Mouse (Mus musculus) heart, adult 2 months (tissue): ENCODE measurements around the gene Pam16. TPM values are rescaled to one million over a fixed set of nuclear protein-coding genes. Genes with fewer than 3 reads are reported as not detected.

ENCODE experiments used
- DNase-seq, 2 experiments: peaks; one replicate each; pipeline ENCODE4 v3.0.0; 2021
- H3K27ac ChIP-seq: fragments of 200-600 bp; 2 replicates; pipeline ENCODE4 v1.8.1; 2022
- H3K27me3 ChIP-seq: fragments of 200-500 bp; 2 replicates; pipeline ENCODE4 v1.6.1; 2012; ENCODE audit warnings: mild to moderate bottlenecking, low read length, inconsistent platforms, mixed read lengths; ENCODE audit not compliant: control insufficient read depth, insufficient read depth
- H3K36me3 ChIP-seq: fragments of 200-500 bp; 2 replicates; pipeline ENCODE4 v1.6.1; 2012; ENCODE audit warnings: low read length, inconsistent platforms; ENCODE audit not compliant: control insufficient read depth, insufficient read depth
- H3K4me1 ChIP-seq: fragments of 200-500 bp; 2 replicates; pipeline ENCODE4 v1.6.1; 2011; ENCODE audit warnings: low read length; ENCODE audit not compliant: control insufficient read depth, insufficient read depth
- H3K4me3 ChIP-seq: fragments of 200-600 bp; 2 replicates; pipeline ENCODE4 v1.8.1; 2022
- H3K79me2 ChIP-seq: fragments of 200-500 bp; replicated peaks from 2 replicates; pipeline ENCODE4 v1.6.1; 2012; ENCODE audit warnings: mild to moderate bottlenecking, inconsistent platforms, low read length, moderate library complexity, mixed read lengths; ENCODE audit not compliant: control insufficient read depth, insufficient read depth
- H3K9ac ChIP-seq: fragments of 200-500 bp; 2 replicates; pipeline ENCODE4 v1.6.1; 2012; ENCODE audit warnings: low read depth, mild to moderate bottlenecking, control low read depth, inconsistent platforms, low read length, mixed read lengths
- CTCF ChIP-seq: fragments of 200-600 bp; IDR thresholded peaks from 2 replicates; pipeline ENCODE4 v1.8.1; 2022; ENCODE audit warnings: antibody characterized with exemption, mild to moderate bottlenecking, moderate library complexity
- EP300 ChIP-seq: fragments of 200-500 bp; IDR thresholded peaks from 2 replicates; pipeline ENCODE4 v1.6.1; 2011; ENCODE audit warnings: low read depth, low read length, control low read depth; ENCODE audit not compliant: insufficient read depth
- POLR2A ChIP-seq: fragments of 200-500 bp; IDR thresholded peaks from 2 replicates; pipeline ENCODE4 v1.6.1; 2011; ENCODE audit warnings: mild to moderate bottlenecking, low read depth, low read length, control low read depth; ENCODE audit not compliant: insufficient read depth
- WGBS: fragments of 180-500 bp; shearing (Covaris S2); methylation state at CpG from one replicate; pipeline ENCODE4 v1.1.7; 2018; 5-methylcytosine and 5-hydroxymethylcytosine counted together
- intact Hi-C: fragments of 180-260 bp; cut with DNase I; formaldehyde crosslinking; loops from one replicate; pipeline ENCODE4 v1.15.1; 2025
- polyA plus RNA-seq: library from polyadenylated mRNA; depleted of rRNA; stranded (reverse); fragments of >200 nt; gene quantifications from 2 replicates; pipeline ENCODE4 v1.2.3, GENCODE M21; 2012
- total RNA-seq, 2 experiments: library from RNA; stranded (reverse); gene quantifications; 2 replicates each; pipeline ENCODE4 v1.2.3; 2021

The Pam16 gene
- total and polyA plus RNA-seq, 3 experiments, result 39.4 to 165 (median 119) TPM

DNA sequence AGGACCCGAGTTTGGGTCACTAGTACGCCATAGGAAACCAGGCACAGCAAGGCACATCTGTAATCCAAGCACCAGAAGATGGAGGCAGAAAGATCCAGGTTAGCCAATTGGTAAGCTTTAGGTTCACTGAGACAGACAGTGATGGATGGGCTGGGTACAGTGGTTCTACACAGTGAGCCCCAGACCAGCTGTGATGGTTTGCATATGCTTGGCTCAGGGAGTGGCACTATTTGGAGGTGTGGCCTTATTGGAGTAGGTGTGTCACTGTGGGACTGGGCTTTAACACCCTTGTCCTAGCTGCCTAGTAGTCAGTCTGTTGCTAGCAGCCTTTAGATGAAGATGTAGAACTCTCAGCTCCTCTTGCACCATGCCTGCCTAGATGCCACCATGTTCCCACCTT lies 39.0 kb upstream of the Pam16 start:
- H3K4me3 ChIP-seq, result no peak overlapping the region
- TF ChIP-seq CTCF, result no peak
- TF ChIP-seq EP300, result no peak
- no peak for TF ChIP-seq POLR2A
- H3K4me1 ChIP-seq, result no peaks in the 10 kb centered on the region; the same call in 1 of the 2 replicates
- DNase-seq, result no peak
- no peak overlapping the region for H3K27ac ChIP-seq
- no peak overlapping the region for H3K9ac ChIP-seq
- H3K79me2 ChIP-seq, result no peaks in the 10 kb centered on the region
- WGBS, result 90% methylated on average over 2 of the region's 2 CpGs
- intact Hi-C loops, result no loop called here
- no peaks in the 10 kb centered on the region for H3K36me3 ChIP-seq
- no peaks in the 10 kb centered on the region for H3K27me3 ChIP-seq

DNA sequence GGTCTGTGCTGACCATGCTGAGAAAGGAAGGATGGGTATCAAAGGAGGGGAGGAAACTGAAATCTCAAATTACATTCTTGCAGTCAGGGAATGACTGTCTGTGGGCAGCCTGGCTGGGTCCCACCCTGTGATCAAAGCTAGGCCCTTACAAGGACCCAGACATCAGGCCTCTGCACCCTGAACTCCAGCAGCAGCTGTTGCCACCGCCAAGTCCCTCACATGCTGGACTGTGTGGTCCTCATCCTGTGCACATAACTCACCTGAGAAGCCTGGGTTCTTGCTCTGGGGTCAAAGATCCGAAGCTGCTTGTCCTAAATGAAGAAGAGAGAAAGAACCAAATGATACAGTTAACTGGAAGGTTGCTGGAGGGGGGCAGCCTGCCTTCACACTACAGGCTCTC lies 36.8 kb upstream of the Pam16 start:
- no peaks in the 10 kb centered on the region for H3K79me2 ChIP-seq
- H3K4me1 ChIP-seq, result no peaks in the 10 kb centered on the region; the same call in 1 of the 2 replicates
- no peak overlapping the region for H3K9ac ChIP-seq
- H3K36me3 ChIP-seq, result no peaks in the 10 kb centered on the region
- 92% methylated on average over 2 of the region's 2 CpGs for WGBS
- DNase-seq, result no peak
- intact Hi-C loops, result no loop called here
- no peak overlapping the region for H3K27ac ChIP-seq
- TF ChIP-seq CTCF, result no peak
- no peak for TF ChIP-seq POLR2A
- no peak for TF ChIP-seq EP300
- no peaks in the 10 kb centered on the region for H3K27me3 ChIP-seq
- no peak overlapping the region for H3K4me3 ChIP-seq

DNA sequence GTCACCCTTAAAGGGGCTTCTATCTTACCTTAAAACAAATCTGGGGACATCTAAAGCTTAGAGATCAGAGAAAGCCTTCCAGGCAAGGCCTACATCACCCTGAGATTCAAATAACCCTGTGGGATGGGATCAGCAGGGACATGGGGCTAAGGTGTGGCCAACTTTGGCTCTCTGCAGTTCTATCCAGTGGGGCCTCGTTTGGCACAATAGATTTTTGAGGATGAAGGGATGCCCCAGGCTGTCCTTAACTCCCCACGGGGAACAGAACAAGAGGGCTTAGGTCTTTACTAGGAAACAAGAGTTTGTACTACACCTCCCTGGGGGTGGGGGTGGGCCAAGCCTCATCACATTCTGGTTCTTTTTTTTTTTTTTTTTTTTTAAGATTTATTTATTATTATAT lies 34.5 kb upstream of the Pam16 start:
- Histone ChIP-seq H3K4me3 (no peak overlapping the region), H3K4me1 (peaks cover 7% of the 10 kb centered on the region), H3K27me3 (no peaks in the 10 kb centered on the region), H3K27ac (peak overlapping the region; percentile 11; the same call in 1 of the 2 replicates), H3K79me2 (no peaks in the 10 kb centered on the region), H3K9ac (no peak overlapping the region), H3K36me3 (no peaks in the 10 kb centered on the region)
- DNase-seq, result no peak
- TF ChIP-seq EP300 (no peak), CTCF (no peak), POLR2A (no peak)
- intact Hi-C loops, result no loop called here
- WGBS, result 54% methylated on average over 2 of the region's 2 CpGs

GRCm38 (mm10) chr16:4658781-4659245 lies 34.0 kb upstream of the Pam16 start:
- H3K79me2 ChIP-seq, result no peaks in the 10 kb centered on the region
- no peak for TF ChIP-seq EP300
- TF ChIP-seq CTCF, result no peak
- no peak for TF ChIP-seq POLR2A
- WGBS, result 54% methylated on average over 11 of the region's 11 CpGs
- H3K4me3 ChIP-seq, result no peak overlapping the region
- DNase-seq, result peak; percentile 27 to 43
- no peaks in the 10 kb centered on the region for H3K36me3 ChIP-seq
- H3K27ac ChIP-seq, result no peak overlapping the region; the same call in 1 of the 2 replicates
- intact Hi-C loops, result no loop called here
- peaks cover 7% of the 10 kb centered on the region for H3K4me1 ChIP-seq
- H3K9ac ChIP-seq, result no peak overlapping the region
- H3K27me3 ChIP-seq, result no peaks in the 10 kb centered on the region

DNA sequence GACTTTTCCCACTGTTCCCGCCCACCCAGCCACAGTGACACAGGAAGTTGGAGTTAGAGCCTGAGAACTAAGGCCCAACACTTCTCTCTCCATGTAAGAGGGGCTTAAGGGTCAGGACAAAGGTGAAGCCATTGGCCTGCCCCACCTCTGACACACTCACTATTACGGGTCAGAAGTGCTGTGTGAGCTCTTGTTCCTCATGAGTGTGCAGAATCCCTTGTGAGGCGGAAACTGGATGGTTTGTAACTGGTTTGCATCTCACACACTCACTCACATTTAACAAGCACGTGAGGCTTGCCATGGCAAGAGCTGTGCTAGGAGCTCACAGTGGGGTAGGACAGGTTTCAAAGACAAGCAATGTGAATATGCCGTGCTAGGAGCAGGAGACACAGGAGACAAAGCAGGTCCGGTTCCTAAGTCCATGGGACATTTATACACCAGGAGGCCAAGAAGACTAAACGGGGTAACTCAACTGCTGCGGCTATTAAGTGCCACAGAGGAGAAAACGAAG lies 31.8 kb upstream of the Pam16 start:
- H3K4me1 ChIP-seq, result peaks cover 10% of the 10 kb centered on the region

GRCm38 (mm10) chr16:4655764-4656570 lies 31.2 kb upstream of the Pam16 start:
- Histone ChIP-seq H3K4me3 (no peak overlapping the region), H3K9ac (no peak overlapping the region), H3K27ac (peak overlapping the region; percentile 72), H3K79me2 (no peaks in the 10 kb centered on the region), H3K27me3 (no peaks in the 10 kb centered on the region), H3K36me3 (no peaks in the 10 kb centered on the region), H3K4me1 (peaks cover 12% of the 10 kb centered on the region)
- peak; percentile 39 to 41 for DNase-seq
- intact Hi-C loops, result loop anchor here (2.0 kb wide), 1 partner anchor 25 kb away; no protein-coding TSS in a partner anchor
- WGBS, result 33% methylated on average over 11 of the region's 11 CpGs
- no peak for TF ChIP-seq POLR2A
- peak; percentile 29 for TF ChIP-seq CTCF
- TF ChIP-seq EP300, result 0 out of 2 replicates have a peak, but pooled peaks have one; percentile 13

More for the DNA sequence above, 31.8 kb upstream of the Pam16 start:
- TF ChIP-seq CTCF (no peak), POLR2A (no peak), EP300 (no peak)
- Histone ChIP-seq H3K9ac (no peak overlapping the region), H3K4me3 (no peak overlapping the region), H3K79me2 (no peaks in the 10 kb centered on the region), H3K36me3 (no peaks in the 10 kb centered on the region), H3K27me3 (no peaks in the 10 kb centered on the region), H3K27ac (peak overlapping the region; percentile 72)
- WGBS, result 71% methylated on average over 9 of the region's 9 CpGs
- intact Hi-C loops, result no loop called here
- peak in 1 of 2 experiments; percentile 18 for DNase-seq
